Mouse (Mus musculus): ENCODE data around the gene Krt20. TPM values are rescaled to one million over a fixed set of nuclear protein-coding genes. Genes with fewer than 3 reads are reported as not detected.

Krt20 gene
- polyA plus RNA-seq, 1 experiment from 2014 or later = 189 TPM

DNA sequence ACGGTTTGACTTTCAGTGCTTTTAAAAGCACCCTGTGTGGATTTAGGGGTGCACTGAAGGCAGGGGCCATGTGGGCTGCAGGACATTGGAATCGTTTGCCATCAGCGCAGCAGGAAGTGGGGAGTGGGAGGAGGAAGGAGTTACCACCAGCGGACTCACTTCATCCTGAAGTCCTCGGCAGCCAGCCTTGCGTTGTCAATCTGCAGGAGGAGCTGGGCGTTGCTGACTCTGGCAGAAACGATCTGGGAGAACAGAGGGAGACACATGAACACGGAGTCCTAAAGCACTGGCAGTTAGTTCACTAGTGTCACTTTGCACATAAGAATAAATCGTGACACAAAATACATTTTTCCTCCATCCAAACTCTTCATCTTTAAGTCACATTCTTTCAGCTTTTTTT lies 17.4 kb downstream of the Krt20 start:
- Histone ChIP-seq H3K27ac (ENCODE audit: low read depth, low read length) (no peak overlapping the region), H3K36me3 (ENCODE audit: control insufficient read depth, insufficient read depth) (no peaks in the 10 kb centered on the region), H3K9me3 (ENCODE audit: control insufficient read depth) (no peaks in the 10 kb centered on the region), H3K9ac (ENCODE audit: low read depth, low read length) (no peak overlapping the region), H3K4me1 (replicated peaks; ENCODE audit: control insufficient read depth, insufficient read depth, low read length) (no peaks in the 10 kb centered on the region), H3K4me2 (replicated peaks; ENCODE audit: low read depth) (no peak overlapping the region), H3K27me3 (replicated peaks; ENCODE audit: control insufficient read depth, insufficient read depth, low read length) (no peaks in the 10 kb centered on the region), H3K4me3 (ENCODE audit: low read depth, low read length) (no peak overlapping the region)
- ATAC-seq = no peak
- no peak for TF ChIP-seq CTCF (IDR thresholded peaks at IDR 0.05; ENCODE audit: low read depth)
- 41% methylated on average over 10 of the region's 10 CpGs for WGBS

DNA sequence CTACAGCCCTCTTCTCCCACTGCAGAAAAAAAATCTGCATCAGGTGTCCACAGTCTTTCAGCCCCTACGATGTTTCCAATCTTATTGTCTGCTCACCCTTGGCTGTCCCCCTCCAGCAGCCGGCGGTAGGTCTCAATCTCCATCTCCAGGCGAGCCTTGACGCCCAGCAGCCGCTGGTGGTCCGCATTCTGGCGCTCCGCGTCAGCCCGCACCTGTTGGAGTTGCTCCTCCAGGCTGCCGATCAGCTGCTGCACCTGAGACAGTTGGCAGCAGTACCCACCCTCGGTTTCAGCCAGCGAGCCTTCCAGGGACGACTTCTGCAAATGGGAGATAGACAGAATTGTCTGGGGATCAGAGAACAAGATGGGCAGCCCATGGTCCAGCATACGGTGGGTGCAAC lies 20.1 kb downstream of the Krt20 start:
- H3K27me3 ChIP-seq (replicated peaks; ENCODE audit: control insufficient read depth, insufficient read depth, low read length) = no peaks in the 10 kb centered on the region
- ATAC-seq = no peak
- no peak overlapping the region for H3K27ac ChIP-seq (ENCODE audit: low read depth, low read length)
- H3K9ac ChIP-seq (ENCODE audit: low read depth, low read length) = no peak overlapping the region
- no peaks in the 10 kb centered on the region for H3K9me3 ChIP-seq (ENCODE audit: control insufficient read depth)
- H3K4me3 ChIP-seq (ENCODE audit: low read depth, low read length) = no peak overlapping the region
- no peaks in the 10 kb centered on the region for H3K36me3 ChIP-seq (ENCODE audit: control insufficient read depth, insufficient read depth)
- TF ChIP-seq CTCF (IDR thresholded peaks at IDR 0.05; ENCODE audit: low read depth) = no peak
- WGBS = 75% methylated on average over 16 of the region's 16 CpGs
- H3K4me2 ChIP-seq (replicated peaks; ENCODE audit: low read depth) = no peak overlapping the region
- no peaks in the 10 kb centered on the region for H3K4me1 ChIP-seq (replicated peaks; ENCODE audit: control insufficient read depth, insufficient read depth, low read length)

GRCm38 (mm10) chr11:99416902-99417301 lies 21.0 kb downstream of the Krt20 start:
- 90% methylated on average over 13 of the region's 13 CpGs for WGBS
- no peak for ATAC-seq
- H3K9me3 ChIP-seq (ENCODE audit: control insufficient read depth) = no peaks in the 10 kb centered on the region
- no peak overlapping the region for H3K4me2 ChIP-seq (replicated peaks; ENCODE audit: low read depth)
- H3K27ac ChIP-seq (ENCODE audit: low read depth, low read length) = no peak overlapping the region
- TF ChIP-seq CTCF (IDR thresholded peaks at IDR 0.05; ENCODE audit: low read depth) = no peak
- H3K4me3 ChIP-seq (ENCODE audit: low read depth, low read length) = no peak overlapping the region
- no peaks in the 10 kb centered on the region for H3K4me1 ChIP-seq (replicated peaks; ENCODE audit: control insufficient read depth, insufficient read depth, low read length)
- no peaks in the 10 kb centered on the region for H3K36me3 ChIP-seq (ENCODE audit: control insufficient read depth, insufficient read depth)
- no peak overlapping the region for H3K9ac ChIP-seq (ENCODE audit: low read depth, low read length)
- no peaks in the 10 kb centered on the region for H3K27me3 ChIP-seq (replicated peaks; ENCODE audit: control insufficient read depth, insufficient read depth, low read length)

GRCm38 (mm10) chr11:99414463-99415147 lies 23.3 kb downstream of the Krt20 start:
- H3K9me3 ChIP-seq (ENCODE audit: control insufficient read depth) = no peaks in the 10 kb centered on the region
- ATAC-seq = peak; percentile 88
- H3K36me3 ChIP-seq (ENCODE audit: control insufficient read depth, insufficient read depth) = no peaks in the 10 kb centered on the region
- H3K4me1 ChIP-seq (replicated peaks; ENCODE audit: control insufficient read depth, insufficient read depth, low read length) = no peaks in the 10 kb centered on the region
- H3K27me3 ChIP-seq (replicated peaks; ENCODE audit: control insufficient read depth, insufficient read depth, low read length) = no peaks in the 10 kb centered on the region
- H3K4me2 ChIP-seq (replicated peaks; ENCODE audit: low read depth) = no peak overlapping the region
- TF ChIP-seq CTCF (IDR thresholded peaks at IDR 0.05; ENCODE audit: low read depth) = no peak
- no peak overlapping the region for H3K27ac ChIP-seq (ENCODE audit: low read depth, low read length)
- no peak overlapping the region for H3K9ac ChIP-seq (ENCODE audit: low read depth, low read length)
- no peak overlapping the region for H3K4me3 ChIP-seq (ENCODE audit: low read depth, low read length)
- WGBS = 54% methylated on average over 13 of the region's 13 CpGs

DNA sequence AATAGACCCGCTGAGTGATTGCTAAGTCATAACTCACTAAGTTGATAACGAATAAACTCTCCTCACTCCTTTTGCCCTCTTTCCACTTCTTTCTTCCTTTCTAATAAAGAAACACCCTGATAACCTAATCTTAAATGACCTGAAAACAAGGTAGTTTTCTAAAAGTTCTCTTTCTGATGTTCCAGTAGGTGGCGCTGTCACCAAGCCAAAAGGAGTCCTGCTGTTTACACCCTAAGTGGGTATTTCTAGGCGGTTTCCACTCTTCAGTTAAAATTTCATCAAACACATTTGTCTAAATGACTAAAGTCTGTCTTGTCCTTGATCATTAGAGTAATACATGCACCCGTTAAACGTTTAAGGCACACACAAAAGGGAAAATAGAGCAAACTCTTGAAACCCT lies 24.7 kb downstream of the Krt20 start:
- Histone ChIP-seq H3K27me3 (replicated peaks; ENCODE audit: control insufficient read depth, insufficient read depth, low read length) (0 out of 2 replicates have a peak, but pooled peaks cover 2% of the 10 kb centered on the region), H3K4me2 (replicated peaks; ENCODE audit: low read depth) (no peak overlapping the region), H3K4me3 (ENCODE audit: low read depth, low read length) (no peak overlapping the region), H3K9ac (ENCODE audit: low read depth, low read length) (no peak overlapping the region), H3K4me1 (replicated peaks; ENCODE audit: control insufficient read depth, insufficient read depth, low read length) (no peaks in the 10 kb centered on the region), H3K27ac (ENCODE audit: low read depth, low read length) (no peak overlapping the region), H3K9me3 (ENCODE audit: control insufficient read depth) (no peaks in the 10 kb centered on the region), H3K36me3 (ENCODE audit: control insufficient read depth, insufficient read depth) (no peaks in the 10 kb centered on the region)
- peak; percentile 84 for TF ChIP-seq CTCF (IDR thresholded peaks at IDR 0.05; ENCODE audit: low read depth)
- WGBS = 15% methylated on average over 6 of the region's 6 CpGs
- no peak for ATAC-seq

DNA sequence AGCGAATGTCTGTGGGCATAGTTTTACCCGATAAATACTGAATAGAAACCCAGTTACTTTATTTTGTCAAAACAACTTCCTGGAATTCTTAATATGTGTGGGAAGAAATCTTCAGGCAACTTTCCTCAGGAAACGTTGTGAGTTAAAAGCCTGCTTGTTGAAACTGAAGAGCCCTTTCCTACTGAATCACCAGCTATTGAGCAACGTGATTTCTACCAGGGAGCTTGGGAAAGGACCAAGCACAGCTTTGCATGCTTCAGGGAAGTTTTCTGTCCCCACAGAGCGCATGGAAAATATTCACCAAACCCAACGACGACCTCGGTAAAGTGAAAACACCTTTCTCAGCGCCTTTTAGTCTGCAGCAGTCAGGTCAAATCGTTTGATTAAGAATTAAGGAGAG lies 31.8 kb downstream of the Krt20 start:
- Histone ChIP-seq H3K27me3 (replicated peaks; ENCODE audit: control insufficient read depth, insufficient read depth, low read length) (peaks cover 6% of the 10 kb centered on the region), H3K4me3 (ENCODE audit: low read depth, low read length) (no peak overlapping the region), H3K9me3 (ENCODE audit: control insufficient read depth) (no peaks in the 10 kb centered on the region), H3K36me3 (ENCODE audit: control insufficient read depth, insufficient read depth) (no peaks in the 10 kb centered on the region), H3K4me1 (replicated peaks; ENCODE audit: control insufficient read depth, insufficient read depth, low read length) (no peaks in the 10 kb centered on the region), H3K27ac (ENCODE audit: low read depth, low read length) (no peak overlapping the region), H3K4me2 (replicated peaks; ENCODE audit: low read depth) (no peak overlapping the region), H3K9ac (ENCODE audit: low read depth, low read length) (no peak overlapping the region)
- 60% methylated on average over 10 of the region's 10 CpGs for WGBS
- ATAC-seq = no peak
- no peak for TF ChIP-seq CTCF (IDR thresholded peaks at IDR 0.05; ENCODE audit: low read depth)
